Mouse (Mus musculus): ENCODE results near the gene Ttc32.

GRCm38 (mm10) chr12:9010311-9010710 lies 19.5 kb upstream of the Ttc32 start:
- TF ChIP-seq CTCF (conservative IDR thresholded peaks at IDR 0.05; ENCODE audit: low read length) (no peak), NANOG (IDR thresholded peaks at IDR 0.05; ENCODE audit: borderline replicate concordance, low read length) (no peak), POU5F1 (IDR thresholded peaks at IDR 0.05; ENCODE audit: borderline replicate concordance, low read length) (no peak)
